Mouse (Mus musculus) stomach, adult 2 months (tissue): ENCODE data around the gene Gm4707. TPM values are rescaled to one million over a fixed set of nuclear protein-coding genes. Genes with fewer than 3 reads are reported as not detected.

Source experiments
- polyA plus RNA-seq: library from polyadenylated mRNA; depleted of rRNA; stranded (reverse); fragments of >200 nt; gene quantifications from 2 replicates; pipeline ENCODE4 v1.2.3, GENCODE M21; 2012; rRNA removed

Gm4707 gene
- 0.08 and 0.16 TPM in 2 replicates for polyA plus RNA-seq

GRCm38 (mm10) chr17:71459818-71460217 lies at the start of gene Gm4707:
TSS of gene Gm4707 (minus strand) at chr17:71459918.

DNA sequence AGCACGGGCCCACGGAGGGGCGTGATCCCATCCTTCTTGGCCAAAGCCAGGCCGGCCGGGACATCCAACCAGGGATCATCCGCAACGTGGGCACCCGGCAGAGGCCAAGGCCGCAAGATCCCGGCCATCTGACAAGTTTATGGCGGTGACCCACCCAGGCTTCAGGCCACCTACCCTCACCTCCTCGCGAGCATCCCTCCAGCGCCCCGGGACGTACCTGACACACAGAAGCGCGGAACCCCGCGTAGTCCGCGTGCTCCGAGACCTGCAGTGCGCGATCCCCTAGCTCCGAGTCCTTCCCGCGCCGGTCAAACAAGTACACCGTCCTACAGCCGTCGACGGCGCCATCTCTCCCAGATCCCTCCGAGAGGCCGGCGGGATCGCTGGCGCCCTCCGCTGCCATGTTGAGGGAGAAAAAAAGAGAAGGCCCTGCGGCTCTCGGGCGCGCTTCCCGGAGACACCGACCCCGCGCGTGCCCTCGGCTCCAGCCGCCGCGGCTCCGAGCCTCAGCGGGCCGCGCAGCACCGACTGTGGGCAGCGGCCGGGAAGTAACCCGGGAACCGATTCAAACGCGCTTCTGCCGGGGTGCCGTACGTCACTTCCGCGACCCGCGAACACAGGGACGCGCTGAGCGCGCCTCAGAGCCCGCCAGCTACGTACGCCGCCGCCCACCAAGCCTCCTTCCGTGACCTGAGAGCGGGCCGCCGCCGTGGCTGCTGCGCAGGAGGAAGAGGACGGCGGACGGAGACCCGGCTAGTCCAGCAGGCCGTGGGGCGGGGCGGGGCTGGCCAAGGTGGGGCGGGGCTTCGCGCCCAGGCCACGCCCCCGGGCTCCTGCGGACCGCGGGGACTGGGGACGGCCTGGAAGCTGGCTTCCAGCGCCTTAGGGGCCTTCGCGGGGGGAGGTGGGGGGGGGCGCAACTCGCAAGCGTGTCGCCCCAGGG lies 15.3 kb upstream of the Gm4707 start, which contains the start of gene Smchd1:
Smchd1 (minus strand) TSS at position 582 of the 943 bp plus-strand sequence.

Other genes with a start within 250 kb of the Gm4707 start
- 6.5 and 7.6 TPM in 2 replicates for gene Emilin2, start 147.9 kb downstream of the Gm4707 start, polyA plus RNA-seq
- 0.71 and 0.94 TPM in 2 replicates for gene Smchd1, start 15.4 kb upstream of the Gm4707 start, polyA plus RNA-seq
- gene Ndc80, start 66.9 kb upstream of the Gm4707 start, polyA plus RNA-seq: 0.01 and 0.14 TPM in 2 replicates
- gene Spdya, start 92.1 kb upstream of the Gm4707 start, polyA plus RNA-seq: 0.04 TPM in 1 of 2 replicates, not detected in the other
- gene Wdr43, start 156.0 kb upstream of the Gm4707 start, polyA plus RNA-seq: 1.0 and 1.6 TPM in 2 replicates
- gene Togaram2, start 213.3 kb upstream of the Gm4707 start, polyA plus RNA-seq: 0.35 and 0.95 TPM in 2 replicates